Mouse (Mus musculus) 3134 (cell line): ENCODE results near the gene Doc2b.
A peak's percentile ranks its signal among the peaks of the same experiment; 100 is the strongest.

ENCODE experiments used
- DNase-seq: peaks from one replicate; pipeline ENCODE4 v3.0.0-alpha.2; 2011; ENCODE audit warnings: low spot score; ENCODE audit not compliant: insufficient read length; ENCODE audit errors: extremely low read depth

Gene Doc2b

GRCm38 (mm10) chr11:75794602-75795320, 1.1 kb downstream of the Doc2b start:
- no peak for DNase-seq

DNA sequence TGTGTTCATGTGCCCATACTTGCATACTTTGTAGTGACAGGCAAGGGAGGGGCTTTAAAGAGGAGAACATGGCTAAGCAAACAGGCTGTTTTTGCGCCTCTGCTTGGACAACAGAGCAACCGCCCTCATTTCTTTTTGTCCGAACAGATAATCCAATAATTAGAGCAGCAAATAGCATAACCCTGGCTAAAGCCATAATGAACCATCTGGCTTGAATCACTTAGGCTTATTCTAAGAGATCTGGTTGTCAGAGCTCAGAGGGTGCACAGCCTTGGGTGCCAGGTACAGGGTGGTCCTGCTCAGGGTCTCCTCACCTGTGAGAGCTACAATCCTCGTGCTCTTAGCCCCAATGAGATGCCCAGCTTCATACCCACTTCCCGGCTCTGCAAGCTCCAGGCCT, 2.5 kb downstream of the Doc2b start:
- DNase-seq, result no peak

DNA sequence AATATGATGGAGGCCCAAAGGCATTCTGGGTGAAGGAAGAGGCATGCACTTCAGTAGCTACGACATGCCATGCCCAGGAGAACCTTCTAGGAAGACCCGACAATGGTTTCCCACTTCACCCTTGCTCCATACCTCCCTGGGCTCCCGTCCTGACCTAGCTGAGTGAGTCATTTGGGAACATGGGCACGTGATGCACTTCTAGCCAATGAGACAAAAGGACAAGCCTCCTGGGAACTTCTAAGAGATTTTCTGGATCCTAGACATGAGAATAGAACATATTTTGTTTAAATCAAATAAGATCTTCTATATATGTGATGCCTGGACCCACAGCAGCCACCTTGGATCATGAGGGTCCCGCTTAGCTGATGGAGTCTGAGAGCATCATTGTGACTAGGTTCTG, 3.3 kb downstream of the Doc2b start:
- DNase-seq, result no peak

GRCm38 (mm10) chr11:75785897-75786296, 10.0 kb downstream of the Doc2b start:
- DNase-seq, result no peak

GRCm38 (mm10) chr11:75783799-75784198, 12.1 kb downstream of the Doc2b start:
- DNase-seq, result no peak

DNA sequence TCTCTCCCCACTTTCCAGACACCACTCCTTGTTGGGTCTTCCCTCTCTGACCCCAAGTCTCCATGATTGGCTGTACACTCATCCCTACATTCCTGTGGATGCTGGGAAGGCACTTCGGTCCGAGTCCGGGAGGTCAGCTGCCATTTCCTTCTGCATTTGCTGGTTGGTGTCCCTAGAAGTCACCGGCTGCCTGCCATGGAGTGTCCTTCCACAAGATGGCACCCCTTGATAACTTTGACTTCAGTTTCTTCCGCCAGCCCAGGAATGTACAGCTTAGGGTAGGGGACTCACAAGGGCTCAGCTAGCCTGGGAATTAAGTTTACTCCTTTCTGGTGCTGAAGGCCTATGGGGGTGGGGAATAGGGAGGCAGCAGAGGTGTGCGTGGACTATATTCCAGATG, 13.9 kb downstream of the Doc2b start:
- DNase-seq, result peak; percentile 38

DNA sequence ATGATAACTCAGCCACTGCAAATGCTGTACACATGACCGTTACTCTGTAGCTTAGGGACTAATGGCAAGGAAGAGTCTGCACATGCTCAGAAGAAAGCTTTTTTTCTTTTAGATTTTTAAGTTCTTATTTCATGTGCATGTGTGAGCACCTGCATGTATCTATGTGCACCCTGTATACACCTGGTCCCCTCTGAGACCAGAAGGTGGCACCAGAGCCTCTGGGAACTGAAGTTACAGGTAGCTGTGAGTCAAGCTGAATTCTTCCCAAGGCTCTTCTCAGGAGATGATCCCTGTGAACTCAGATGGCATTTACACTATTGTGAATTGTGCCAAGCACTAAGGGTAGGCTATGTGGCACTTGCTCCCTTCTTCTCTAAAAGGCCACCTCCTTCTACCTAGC, 19.9 kb downstream of the Doc2b start:
- no peak for DNase-seq

- DNase-seq, result no peak
Observed at GRCm38 (mm10) chr11:75772562-75772961, 23.3 kb downstream of the Doc2b start.

DNA sequence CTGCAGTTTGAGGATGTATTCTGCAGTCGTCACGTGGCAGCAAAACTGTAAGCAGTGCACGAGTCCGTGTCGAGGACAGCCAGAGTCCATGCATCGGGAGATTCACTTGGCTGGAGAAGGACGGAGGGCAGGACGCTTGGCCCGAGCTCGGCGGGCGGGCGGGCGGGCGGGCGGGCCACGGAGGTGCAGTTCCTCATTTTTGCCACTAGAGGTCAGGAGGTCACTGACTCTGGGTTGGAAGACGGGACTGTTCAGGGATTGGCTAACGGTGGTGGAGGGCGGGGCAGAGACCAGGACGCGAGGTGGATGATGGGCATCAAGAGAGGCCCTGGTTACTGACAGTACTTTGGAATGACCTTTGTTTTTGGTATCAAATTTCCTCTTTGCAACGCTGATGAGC, 26.6 kb downstream of the Doc2b start:
- DNase-seq, result peak; percentile 68

DNA sequence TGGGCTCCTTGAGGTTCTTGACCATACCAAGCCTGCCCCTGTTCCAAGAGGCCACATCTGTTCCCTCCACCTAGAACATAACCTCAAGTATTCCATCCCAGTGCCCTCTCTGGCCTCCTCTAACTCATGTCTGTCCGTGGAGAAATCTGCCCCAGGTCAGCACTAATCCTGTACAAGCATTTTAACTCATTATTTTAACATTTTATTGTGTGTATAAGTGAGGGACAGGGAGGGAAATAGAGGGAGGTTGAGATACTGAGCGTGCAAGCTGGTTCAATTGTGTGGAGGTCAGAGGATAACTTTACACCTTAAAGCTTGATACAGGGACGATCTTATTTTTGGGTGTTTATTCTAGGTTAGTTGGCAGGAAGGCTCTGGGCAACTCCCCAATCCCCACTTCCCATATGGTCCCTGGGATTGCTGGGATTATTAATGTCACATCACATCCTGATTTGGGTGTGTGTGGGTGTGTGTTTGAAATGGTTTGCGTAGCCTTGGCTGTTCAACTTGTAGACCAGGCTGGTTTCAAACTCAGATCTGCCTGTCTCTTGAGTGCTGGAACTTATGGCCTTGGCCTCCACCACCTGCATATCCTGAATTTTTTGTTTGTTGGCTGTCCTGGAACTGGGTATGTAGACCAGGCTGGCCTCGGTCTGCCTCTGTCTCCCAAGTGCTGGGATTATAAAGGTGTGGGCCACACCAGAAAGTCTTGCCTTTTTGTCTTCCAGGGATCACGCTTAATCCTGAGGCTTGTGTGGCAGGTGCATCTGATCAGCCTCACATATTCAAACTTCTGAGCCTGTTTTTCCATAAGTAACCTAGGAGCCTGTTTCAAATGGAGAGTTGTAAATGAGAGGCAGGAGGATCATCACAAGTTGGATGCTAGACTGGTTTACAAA, 27.5 kb downstream of the Doc2b start:
- no peak for DNase-seq

DNA sequence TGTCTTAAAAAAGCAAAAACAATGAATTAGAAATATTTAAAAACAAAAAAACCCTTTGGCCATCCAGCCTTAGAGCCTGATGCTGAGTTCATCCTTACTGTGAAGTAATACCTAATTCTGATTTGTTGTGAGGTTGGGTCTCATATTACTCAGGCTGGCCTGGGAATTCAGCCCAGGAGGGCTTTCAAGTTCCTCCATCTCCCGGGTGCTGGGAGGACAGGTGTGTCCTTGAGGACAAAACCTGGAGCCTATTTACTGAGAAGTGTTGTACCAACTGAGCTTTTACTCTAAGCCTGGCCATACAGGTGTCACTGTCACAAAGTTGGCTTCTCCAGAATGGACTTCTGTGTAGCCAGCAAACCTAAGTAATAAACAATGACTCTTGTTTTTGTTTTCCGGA, 28.8 kb downstream of the Doc2b start:
- no peak for DNase-seq

DNA sequence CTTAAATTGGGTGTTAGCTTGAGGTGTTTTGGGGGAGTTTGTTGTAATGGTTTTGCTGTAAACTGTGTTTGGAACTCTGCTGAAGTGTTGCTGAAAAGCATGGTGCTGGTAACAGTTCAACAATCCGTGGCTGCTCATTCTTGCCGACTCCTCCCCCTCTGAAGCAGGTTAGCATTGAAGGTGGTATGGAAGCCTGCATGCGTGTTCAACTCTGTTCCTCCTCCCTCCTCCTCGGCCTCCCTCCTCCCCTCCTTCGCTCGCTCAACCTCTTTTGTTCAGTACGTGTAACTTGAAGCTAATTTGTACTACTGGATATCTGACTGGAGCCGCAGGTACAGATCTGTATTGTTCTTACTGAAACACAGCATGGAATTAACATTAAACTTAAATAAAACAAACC, 30.7 kb downstream of the Doc2b start:
- no peak for DNase-seq

DNA sequence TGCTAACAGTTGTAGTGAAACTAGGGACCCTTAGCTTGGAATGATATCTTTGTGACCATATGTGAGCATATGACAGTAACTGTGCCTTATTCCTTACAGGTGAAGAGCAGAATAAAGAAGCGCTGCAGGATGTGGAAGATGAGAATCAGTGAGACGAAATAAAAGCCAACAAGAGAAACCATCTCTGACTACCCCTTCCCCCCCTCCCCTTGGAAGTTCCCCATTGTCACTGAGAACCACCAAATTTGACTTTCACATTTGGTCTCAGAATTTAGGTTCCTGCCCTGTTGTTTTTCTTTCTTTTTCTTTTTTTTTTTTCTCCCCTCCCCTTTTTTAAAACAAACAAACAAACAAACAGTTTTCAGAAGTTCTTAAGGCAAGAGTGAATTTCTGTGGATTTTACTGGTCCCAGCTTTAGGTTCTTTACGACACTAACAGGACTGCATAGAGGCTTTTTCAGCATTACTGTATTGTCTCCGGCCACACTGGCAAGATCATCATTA, 31.3 kb downstream of the Doc2b start:
- DNase-seq, result no peak

DNA sequence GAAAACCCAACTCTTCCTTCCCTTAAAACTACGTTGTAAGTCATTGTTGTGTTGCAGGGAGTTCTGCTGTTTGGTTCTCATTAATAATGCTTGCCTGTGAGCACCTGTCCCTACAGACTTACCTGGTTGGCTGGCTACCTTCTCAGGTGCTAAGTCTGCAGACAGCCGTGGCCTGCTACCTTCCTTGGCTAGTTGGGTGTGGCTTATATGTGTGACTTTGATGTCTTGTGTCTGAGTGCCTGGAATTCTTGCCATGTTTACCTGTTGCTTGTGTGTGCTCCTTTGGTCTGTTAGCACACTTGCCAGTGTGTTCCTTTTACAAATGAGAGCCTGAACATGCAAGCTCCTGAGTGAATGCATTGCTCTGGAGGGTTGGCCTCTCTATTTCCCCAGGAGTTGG, 33.1 kb downstream of the Doc2b start:
- DNase-seq, result no peak

DNA sequence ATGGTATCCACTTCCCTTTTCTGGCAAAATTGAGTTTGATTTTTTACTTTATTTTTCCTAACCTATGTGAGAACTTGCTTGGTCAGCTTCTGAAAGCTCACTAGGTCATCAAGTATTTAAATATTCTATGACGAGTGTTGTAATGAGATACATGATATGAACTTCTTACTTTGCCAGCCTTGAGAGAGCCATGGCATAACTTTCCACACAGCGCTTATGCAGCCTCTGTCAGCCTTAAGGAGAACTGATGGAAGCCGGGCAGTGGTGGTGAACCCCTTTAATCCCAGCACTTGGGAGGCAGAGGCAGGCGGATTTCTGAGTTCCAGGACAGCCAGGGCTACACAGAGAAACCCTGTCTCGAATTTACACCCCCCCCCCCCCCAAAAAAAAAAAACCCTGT, 35.1 kb downstream of the Doc2b start:
- no peak for DNase-seq

DNA sequence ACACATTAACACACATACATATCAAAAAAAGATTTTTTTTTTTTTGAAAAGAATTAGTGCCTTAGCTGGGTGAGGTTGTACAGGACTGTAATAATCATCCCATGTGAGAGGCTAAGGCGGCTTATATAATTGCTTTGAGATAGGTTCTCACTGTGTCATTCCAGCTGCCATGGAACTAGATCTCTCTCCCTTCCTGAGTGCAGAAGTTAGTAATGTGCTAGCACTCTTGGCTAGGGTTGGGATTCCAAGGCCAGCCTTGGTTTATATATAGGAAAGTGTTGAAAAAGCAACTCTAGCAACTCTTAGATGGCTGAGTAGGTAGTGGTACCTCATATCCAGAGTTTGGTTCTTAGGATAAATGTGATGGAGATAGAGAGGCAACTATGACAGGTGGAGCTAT, 37.3 kb downstream of the Doc2b start:
- DNase-seq, result no peak

- DNase-seq, result no peak
Observed at GRCm38 (mm10) chr11:75756687-75757086, 39.2 kb downstream of the Doc2b start.

GRCm38 (mm10) chr11:75751082-75751481, 44.8 kb downstream of the Doc2b start:
- DNase-seq, result no peak

- DNase-seq, result no peak
Observed at GRCm38 (mm10) chr11:75750537-75750936, 45.3 kb downstream of the Doc2b start.

DNA sequence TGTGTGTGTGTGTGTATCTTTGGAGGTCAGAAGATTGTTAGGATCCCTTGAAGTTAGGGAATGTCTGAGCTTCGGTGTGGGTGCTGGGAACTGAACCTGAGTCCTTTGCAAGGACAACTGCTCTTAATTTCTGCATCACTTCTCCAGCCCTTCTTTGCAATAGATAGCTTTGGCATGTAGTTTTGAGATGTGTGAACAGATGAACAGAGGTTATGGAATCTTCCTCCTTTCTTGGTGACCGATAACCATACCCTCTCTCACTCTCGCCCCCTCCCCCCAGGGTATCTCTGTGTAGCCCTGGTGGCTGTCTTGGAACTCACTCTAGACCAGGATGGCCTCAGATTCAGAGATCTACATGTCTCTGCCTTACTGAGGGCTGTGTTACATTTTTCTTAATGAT, 51.1 kb downstream of the Doc2b start:
- DNase-seq, result no peak

- no peak for DNase-seq
Observed at GRCm38 (mm10) chr11:75741615-75742014, 54.2 kb downstream of the Doc2b start.

GRCm38 (mm10) chr11:75740204-75740603, 55.6 kb downstream of the Doc2b start:
- no peak for DNase-seq
